Mouse (Mus musculus): ENCODE measurements around the gene Abcc6. TPM values are rescaled to one million over a fixed set of nuclear protein-coding genes. Genes with fewer than 3 reads are reported as not detected.

Abcc6 gene
- polyA plus RNA-seq, 1 experiment from 2014 or later, result 0.53 TPM

DNA sequence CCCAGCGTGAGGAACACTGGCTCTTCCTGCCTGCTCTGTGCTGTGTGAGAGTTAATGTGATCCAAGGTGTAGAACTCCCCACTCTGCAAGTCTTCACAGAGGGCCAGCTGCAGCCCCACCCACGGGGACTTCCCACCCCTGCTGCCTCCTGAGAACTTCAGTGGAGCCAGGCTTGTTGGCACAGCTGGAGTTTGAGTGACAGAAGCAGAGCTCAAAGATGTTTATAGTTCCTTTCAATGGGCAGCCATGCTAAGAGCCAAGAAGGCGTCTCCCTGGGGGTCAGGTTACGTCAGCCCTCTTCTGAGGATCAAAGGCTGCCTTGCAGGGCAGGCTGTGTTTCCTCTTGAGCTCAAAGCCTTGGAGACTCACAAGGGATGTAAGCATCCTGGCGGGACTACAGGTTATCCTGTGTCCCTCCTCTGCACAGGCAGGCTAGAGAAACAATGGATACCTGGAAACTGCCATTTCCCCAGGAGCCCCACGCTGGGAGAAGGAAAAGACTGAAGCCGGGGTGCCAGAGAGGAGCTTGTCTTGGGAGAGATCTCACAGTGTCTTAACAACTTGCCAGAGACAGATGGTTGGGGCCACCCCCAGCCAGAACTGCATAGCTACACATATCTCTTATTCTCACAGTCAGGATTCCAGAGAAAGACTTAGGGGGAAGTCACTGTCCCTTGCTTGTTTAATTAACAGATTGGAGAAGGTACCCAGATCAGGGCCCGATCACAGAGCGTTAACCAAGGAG is 16.7 kb downstream of the Abcc6 start:
- 14% methylated on average over 9 of the region's 9 CpGs for WGBS
- no peaks in the 10 kb centered on the region for H3K27me3 ChIP-seq (replicated peaks; ENCODE audit: control insufficient read depth, insufficient read depth, low read length)
- no peaks in the 10 kb centered on the region for H3K9me3 ChIP-seq (ENCODE audit: control insufficient read depth, low read length)
- no peaks in the 10 kb centered on the region; the same call in 1 of the 2 replicates for H3K4me1 ChIP-seq (ENCODE audit: control insufficient read depth, insufficient read depth, low read depth, low read length)
- H3K4me3 ChIP-seq (ENCODE audit: low read length), result no peak overlapping the region
- H3K27ac ChIP-seq (ENCODE audit: low read depth, low read length), result peak overlapping the region; percentile 40
- H3K9ac ChIP-seq (ENCODE audit: low read depth, low read length), result no peak overlapping the region
- peak; percentile 58; the same call in 1 of the 2 replicates for ATAC-seq
- H3K36me3 ChIP-seq (ENCODE audit: control insufficient read depth, insufficient read depth, low read length), result no peaks in the 10 kb centered on the region
- H3K4me2 ChIP-seq (ENCODE audit: low read length), result no peak overlapping the region

DNA sequence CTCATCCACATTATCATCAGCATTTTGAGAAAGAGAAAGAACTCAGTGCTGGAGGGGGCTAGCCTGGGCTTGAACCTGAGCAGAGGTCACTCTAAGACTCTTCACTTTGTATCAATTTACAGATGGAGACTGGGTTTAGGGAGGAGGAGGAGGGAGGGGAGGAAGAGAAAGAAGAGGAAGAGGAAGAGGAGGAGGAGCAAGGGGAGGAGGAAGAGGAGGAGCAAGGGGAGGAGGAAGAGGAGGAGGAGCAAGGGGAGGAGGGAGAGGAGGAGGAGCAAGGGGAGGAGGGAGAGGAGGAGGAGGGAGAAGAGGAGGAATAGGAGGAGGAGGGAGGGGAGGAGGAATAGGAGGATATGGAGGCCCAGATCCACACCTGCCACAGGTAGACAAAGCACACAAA is 18.0 kb downstream of the Abcc6 start:
- no peak for ATAC-seq
- H3K4me1 ChIP-seq (ENCODE audit: control insufficient read depth, insufficient read depth, low read depth, low read length), result no peaks in the 10 kb centered on the region; the same call in 1 of the 2 replicates

DNA sequence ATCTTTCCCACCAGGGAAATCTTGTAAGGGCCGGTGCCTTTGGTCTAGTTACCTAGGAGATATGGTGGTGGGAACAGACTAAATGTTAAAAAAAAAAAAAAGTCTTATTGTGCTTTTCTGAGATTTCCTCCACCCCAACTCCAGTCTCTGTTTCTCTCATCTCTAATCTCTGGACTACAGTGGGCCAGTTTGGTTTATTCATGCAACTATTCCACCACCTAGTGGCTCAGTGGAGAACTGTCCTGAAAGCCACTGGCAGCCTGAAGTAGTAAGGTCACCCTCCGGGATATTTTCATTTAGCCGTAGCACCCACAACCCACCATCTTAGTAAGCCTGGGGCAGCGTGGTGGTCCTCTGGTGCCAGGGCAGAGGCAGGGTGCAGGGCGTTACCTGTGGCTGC is 20.5 kb downstream of the Abcc6 start:
- Histone ChIP-seq H3K4me1 (ENCODE audit: control insufficient read depth, insufficient read depth, low read depth, low read length) (no peaks in the 10 kb centered on the region; the same call in 1 of the 2 replicates), H3K27me3 (replicated peaks; ENCODE audit: control insufficient read depth, insufficient read depth, low read length) (no peaks in the 10 kb centered on the region), H3K36me3 (ENCODE audit: control insufficient read depth, insufficient read depth, low read length) (no peaks in the 10 kb centered on the region), H3K27ac (ENCODE audit: low read depth, low read length) (no peak overlapping the region), H3K4me2 (ENCODE audit: low read length) (no peak overlapping the region), H3K4me3 (ENCODE audit: low read length) (no peak overlapping the region), H3K9ac (ENCODE audit: low read depth, low read length) (0 out of 2 replicates have a peak overlapping the region, but pooled peaks have one; percentile 45), H3K9me3 (ENCODE audit: control insufficient read depth, low read length) (no peaks in the 10 kb centered on the region)
- 8% methylated on average over 5 of the region's 5 CpGs for WGBS
- ATAC-seq, result peak; percentile 80

More for the DNA sequence above, 18.0 kb downstream of the Abcc6 start:
- H3K4me3 ChIP-seq (ENCODE audit: low read length), result no peak overlapping the region
- H3K9me3 ChIP-seq (ENCODE audit: control insufficient read depth, low read length), result no peaks in the 10 kb centered on the region
- no peak overlapping the region for H3K27ac ChIP-seq (ENCODE audit: low read depth, low read length)
- no peak overlapping the region for H3K9ac ChIP-seq (ENCODE audit: low read depth, low read length)
- H3K36me3 ChIP-seq (ENCODE audit: control insufficient read depth, insufficient read depth, low read length), result no peaks in the 10 kb centered on the region
- H3K4me2 ChIP-seq (ENCODE audit: low read length), result no peak overlapping the region
- H3K27me3 ChIP-seq (replicated peaks; ENCODE audit: control insufficient read depth, insufficient read depth, low read length), result no peaks in the 10 kb centered on the region

DNA sequence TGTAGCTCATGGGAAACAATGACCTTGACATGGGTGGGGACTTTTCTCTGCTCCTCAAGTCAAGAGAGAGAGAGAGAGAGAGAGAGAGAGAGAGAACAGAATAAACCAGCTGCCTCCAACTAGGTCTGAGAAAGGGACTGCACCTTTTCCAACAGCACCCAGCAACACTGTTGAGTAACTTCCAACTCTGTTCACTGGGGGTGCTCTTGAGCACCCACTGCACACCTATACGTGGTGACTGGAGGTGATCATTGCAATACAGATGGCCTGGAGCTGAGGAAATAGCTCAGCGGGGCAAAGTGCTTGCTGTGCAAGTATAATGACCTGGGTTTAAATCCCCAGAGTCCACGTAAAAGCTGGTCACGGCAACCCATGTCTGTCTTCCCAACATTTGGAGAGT is 27.4 kb downstream of the Abcc6 start:
- H3K4me2 ChIP-seq (ENCODE audit: low read length), result no peak overlapping the region
- no peak for ATAC-seq
- H3K27me3 ChIP-seq (replicated peaks; ENCODE audit: control insufficient read depth, insufficient read depth, low read length), result no peaks in the 10 kb centered on the region
- no peaks in the 10 kb centered on the region for H3K36me3 ChIP-seq (ENCODE audit: control insufficient read depth, insufficient read depth, low read length)
- H3K9me3 ChIP-seq (ENCODE audit: control insufficient read depth, low read length), result no peaks in the 10 kb centered on the region
- H3K9ac ChIP-seq (ENCODE audit: low read depth, low read length), result no peak overlapping the region
- H3K4me1 ChIP-seq (ENCODE audit: control insufficient read depth, insufficient read depth, low read depth, low read length), result no peaks in the 10 kb centered on the region
- H3K27ac ChIP-seq (ENCODE audit: low read depth, low read length), result no peak overlapping the region
- 58% methylated on average over 4 of the region's 4 CpGs for WGBS
- H3K4me3 ChIP-seq (ENCODE audit: low read length), result no peak overlapping the region

DNA sequence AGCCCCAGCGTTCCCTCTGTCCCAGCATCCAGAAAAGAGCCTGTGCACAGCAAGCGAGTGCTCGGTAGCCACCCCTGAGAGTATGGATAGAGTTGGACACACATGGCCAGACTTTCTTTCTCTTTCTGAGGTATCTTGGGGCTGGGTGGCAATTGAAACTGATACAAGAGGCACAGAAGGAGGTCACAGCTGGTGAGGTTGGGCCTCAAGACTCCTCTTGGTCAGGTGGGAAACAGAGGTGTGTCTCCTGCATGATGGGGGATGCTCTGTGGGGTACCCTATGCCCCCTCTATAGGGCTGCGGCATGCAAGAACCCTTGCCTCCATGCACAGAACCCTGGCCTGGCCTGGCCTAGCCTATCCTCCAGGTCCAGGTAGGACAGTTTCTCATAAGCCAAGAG is 29.5 kb downstream of the Abcc6 start:
- ATAC-seq, result no peak
- no peaks in the 10 kb centered on the region for H3K9me3 ChIP-seq (ENCODE audit: control insufficient read depth, low read length)
- H3K9ac ChIP-seq (ENCODE audit: low read depth, low read length), result no peak overlapping the region
- H3K27ac ChIP-seq (ENCODE audit: low read depth, low read length), result no peak overlapping the region
- H3K27me3 ChIP-seq (replicated peaks; ENCODE audit: control insufficient read depth, insufficient read depth, low read length), result no peaks in the 10 kb centered on the region
- H3K36me3 ChIP-seq (ENCODE audit: control insufficient read depth, insufficient read depth, low read length), result no peaks in the 10 kb centered on the region
- H3K4me2 ChIP-seq (ENCODE audit: low read length), result no peak overlapping the region
- no peaks in the 10 kb centered on the region for H3K4me1 ChIP-seq (ENCODE audit: control insufficient read depth, insufficient read depth, low read depth, low read length)
- no peak overlapping the region for H3K4me3 ChIP-seq (ENCODE audit: low read length)
- WGBS, result 91% methylated on average over 4 of the region's 4 CpGs

DNA sequence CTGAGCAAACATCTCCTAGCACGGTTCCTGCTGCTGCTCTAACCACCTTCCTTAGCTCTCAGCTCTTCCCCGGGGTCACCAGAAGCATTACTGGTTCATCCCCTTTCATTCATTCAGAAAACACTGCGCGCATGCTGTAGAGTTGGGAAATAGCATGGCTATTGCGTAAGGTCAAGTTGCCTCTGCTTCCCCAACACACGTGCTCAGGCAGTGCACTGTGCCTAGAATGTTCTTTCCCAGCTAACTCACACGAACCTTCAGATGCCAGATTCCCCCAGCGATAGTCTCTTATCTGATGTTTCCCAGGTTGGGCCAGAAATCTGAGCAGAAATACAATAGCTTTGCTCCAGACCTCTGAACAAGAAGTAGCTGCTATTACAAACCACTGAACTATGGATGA is 37.6 kb downstream of the Abcc6 start:
- Histone ChIP-seq H3K4me3 (ENCODE audit: low read length) (no peak overlapping the region), H3K36me3 (ENCODE audit: control insufficient read depth, insufficient read depth, low read length) (no peaks in the 10 kb centered on the region), H3K9me3 (ENCODE audit: control insufficient read depth, low read length) (peaks cover 2% of the 10 kb centered on the region; the same call in 1 of the 2 replicates), H3K27ac (ENCODE audit: low read depth, low read length) (no peak overlapping the region), H3K27me3 (replicated peaks; ENCODE audit: control insufficient read depth, insufficient read depth, low read length) (no peaks in the 10 kb centered on the region; the same call in 1 of the 2 replicates), H3K4me1 (ENCODE audit: control insufficient read depth, insufficient read depth, low read depth, low read length) (no peaks in the 10 kb centered on the region), H3K4me2 (ENCODE audit: low read length) (no peak overlapping the region), H3K9ac (ENCODE audit: low read depth, low read length) (no peak overlapping the region)
- no peak for ATAC-seq
- WGBS, result 89% methylated on average over 8 of the region's 8 CpGs

DNA sequence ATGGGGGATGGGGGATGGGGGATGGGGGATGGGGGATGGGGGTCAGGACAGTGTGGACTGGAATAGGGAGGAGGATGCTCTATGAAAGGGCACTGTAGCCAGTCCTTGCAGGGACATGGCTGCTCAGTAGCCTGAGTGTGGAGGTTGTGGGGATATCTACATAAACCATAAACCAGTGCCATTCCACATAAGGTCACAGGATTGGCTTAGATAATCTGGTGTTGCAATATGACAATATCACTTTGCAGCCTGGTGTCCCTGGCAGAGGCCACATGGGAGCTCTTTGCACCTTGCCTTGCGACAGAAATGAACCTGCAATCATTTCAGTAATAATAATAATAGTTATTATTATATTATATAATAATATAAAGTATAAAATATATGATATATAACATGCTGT is 41.8 kb downstream of the Abcc6 start:
- 94% methylated on average over 1 of the region's 1 CpGs for WGBS
- Histone ChIP-seq H3K4me1 (ENCODE audit: control insufficient read depth, insufficient read depth, low read depth, low read length) (no peaks in the 10 kb centered on the region), H3K9ac (ENCODE audit: low read depth, low read length) (no peak overlapping the region), H3K36me3 (ENCODE audit: control insufficient read depth, insufficient read depth, low read length) (no peaks in the 10 kb centered on the region), H3K27ac (ENCODE audit: low read depth, low read length) (no peak overlapping the region), H3K9me3 (ENCODE audit: control insufficient read depth, low read length) (peaks cover 2% of the 10 kb centered on the region; the same call in 1 of the 2 replicates), H3K4me3 (ENCODE audit: low read length) (no peak overlapping the region), H3K27me3 (replicated peaks; ENCODE audit: control insufficient read depth, insufficient read depth, low read length) (no peaks in the 10 kb centered on the region; the same call in 1 of the 2 replicates), H3K4me2 (ENCODE audit: low read length) (no peak overlapping the region)
- no peak for ATAC-seq

DNA sequence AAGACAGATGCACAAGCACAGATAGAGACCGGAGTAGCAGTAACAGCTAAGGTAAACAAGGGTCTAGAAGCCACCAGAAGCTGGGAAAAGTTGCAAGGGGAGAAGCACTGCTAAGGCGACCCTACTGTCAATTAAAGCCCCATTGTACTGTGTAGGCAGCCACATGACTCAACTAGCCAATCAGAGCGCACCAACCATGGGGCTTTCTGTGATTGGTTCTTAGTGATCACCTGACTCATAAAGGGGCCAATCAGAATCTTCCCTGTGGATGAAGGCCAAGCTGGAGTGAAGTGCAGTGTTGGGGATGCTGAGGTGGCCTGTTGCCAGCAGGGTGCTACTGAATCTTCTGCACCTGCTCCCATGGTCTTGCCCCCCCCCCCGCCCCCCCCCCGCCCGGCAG is 43.2 kb downstream of the Abcc6 start:
- Histone ChIP-seq H3K4me2 (ENCODE audit: low read length) (no peak overlapping the region), H3K9me3 (ENCODE audit: control insufficient read depth, low read length) (no peaks in the 10 kb centered on the region), H3K4me1 (ENCODE audit: control insufficient read depth, insufficient read depth, low read depth, low read length) (no peaks in the 10 kb centered on the region), H3K9ac (ENCODE audit: low read depth, low read length) (no peak overlapping the region), H3K27ac (ENCODE audit: low read depth, low read length) (no peak overlapping the region), H3K4me3 (ENCODE audit: low read length) (no peak overlapping the region), H3K36me3 (ENCODE audit: control insufficient read depth, insufficient read depth, low read length) (no peaks in the 10 kb centered on the region), H3K27me3 (replicated peaks; ENCODE audit: control insufficient read depth, insufficient read depth, low read length) (no peaks in the 10 kb centered on the region)
- WGBS, result 79% methylated on average over 5 of the region's 6 CpGs
- no peak for ATAC-seq

DNA sequence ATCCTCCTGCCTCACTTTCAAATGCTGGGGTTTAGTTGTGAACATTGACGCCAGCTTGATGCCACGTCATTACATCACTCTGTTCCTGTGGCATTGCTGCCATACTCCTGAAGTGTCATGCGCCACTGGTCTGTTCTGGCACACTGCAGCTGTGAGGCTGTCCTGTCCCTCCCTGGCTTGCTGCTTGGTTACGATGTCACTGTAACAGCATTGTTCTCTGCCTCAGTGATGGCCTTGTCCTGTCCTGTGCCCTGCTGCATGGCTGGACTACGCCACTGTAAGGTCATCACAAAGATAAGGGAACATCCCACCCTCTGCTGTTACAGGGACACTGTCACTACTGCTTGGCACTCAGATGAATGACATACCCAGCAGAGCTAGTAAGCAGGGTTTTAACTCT is 48.5 kb downstream of the Abcc6 start:
- Histone ChIP-seq H3K4me3 (ENCODE audit: low read length) (no peak overlapping the region), H3K27ac (ENCODE audit: low read depth, low read length) (no peak overlapping the region), H3K27me3 (replicated peaks; ENCODE audit: control insufficient read depth, insufficient read depth, low read length) (no peaks in the 10 kb centered on the region), H3K9ac (ENCODE audit: low read depth, low read length) (no peak overlapping the region), H3K9me3 (ENCODE audit: control insufficient read depth, low read length) (no peaks in the 10 kb centered on the region), H3K4me1 (ENCODE audit: control insufficient read depth, insufficient read depth, low read depth, low read length) (no peaks in the 10 kb centered on the region), H3K36me3 (ENCODE audit: control insufficient read depth, insufficient read depth, low read length) (no peaks in the 10 kb centered on the region), H3K4me2 (ENCODE audit: low read length) (no peak overlapping the region)
- WGBS, result 78% methylated on average over 5 of the region's 5 CpGs
- ATAC-seq, result no peak

All from hindbrain, embryonic 16.5 days (tissue).